In the genomic region with DNA sequence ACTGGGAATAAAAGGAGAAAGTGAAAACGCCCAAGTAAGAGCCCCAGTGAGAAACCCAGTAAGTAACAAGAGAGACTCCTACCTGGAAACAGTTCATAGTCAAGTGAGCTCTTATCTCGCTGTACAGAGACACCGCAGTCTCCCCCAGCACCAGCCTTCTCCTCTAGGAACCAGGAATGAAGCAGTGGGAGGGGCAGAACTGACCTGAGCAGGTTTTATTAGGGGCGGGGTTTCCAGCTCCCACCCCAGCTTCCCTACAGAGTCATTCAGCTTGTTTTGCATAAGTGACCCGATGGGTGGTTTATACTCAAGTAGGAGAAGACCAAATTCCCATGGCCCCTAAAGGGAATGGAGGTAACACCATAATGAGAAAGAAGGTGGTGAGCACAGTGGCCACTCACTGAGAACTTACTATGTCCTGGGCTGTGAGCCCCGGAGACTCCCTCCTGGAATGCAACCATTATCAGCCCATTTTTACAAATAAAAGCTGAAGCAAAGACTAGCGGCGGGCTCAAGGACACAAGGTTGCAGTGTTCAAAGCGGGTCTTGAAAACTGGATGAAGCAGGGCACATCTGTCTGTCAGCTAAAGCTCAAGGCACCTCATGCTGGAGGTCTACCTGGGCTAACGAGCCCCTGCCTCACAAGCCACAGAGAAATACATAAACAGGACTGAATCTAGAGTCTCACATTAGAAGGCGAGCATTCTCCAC, we compare ENCODE assay signal across 8 mouse cellular contexts. TPM values are rescaled to one million over a fixed set of nuclear protein-coding genes. Genes with fewer than 3 reads are reported as not detected.
A peak's percentile ranks its signal among the peaks of the same experiment; 100 is the strongest.
DNase-seq lines count a peak whose midpoint lies in the region; ATAC-seq lines count a peak whose summit lies in the region.

No protein-coding gene starts in this region.

- 43% methylated on average over 11 of the region's 11 CpGs for WGBS in forebrain, embryonic 12.5 days
- WGBS in forebrain, embryonic 11.5 days = 46% methylated on average over 11 of the region's 11 CpGs
- WGBS in embryonic facial prominence, embryonic 10.5 days = 49% methylated on average over 11 of the region's 11 CpGs
- 54% methylated on average over 11 of the region's 11 CpGs for WGBS in midbrain, embryonic 10.5 days

- no peak for DNase-seq in forebrain, embryonic 11.5 days (ENCODE audit: low spot score)
- DNase-seq in embryonic facial prominence, embryonic 10.5 days (ENCODE audit: low spot score) = no peak
- peak; percentile 44 for DNase-seq in kidney, postnatal 10 days
- no peak for DNase-seq in midbrain, embryonic 10.5 days (ENCODE audit: low spot score)
- no peak for DNase-seq in right cerebral cortex, postnatal 14 days
- DNase-seq in adrenal gland, adult 8-10 months = no peak
- no peak for DNase-seq in layer of hippocampus, adult 9-11 months

- no peak overlapping the region for H3K4me3 ChIP-seq in forebrain, embryonic 12.5 days (replicated peaks)
- no peak overlapping the region for H3K4me3 ChIP-seq in forebrain, embryonic 11.5 days (ENCODE audit: low read depth, low read length)
- peak overlapping the region; percentile 85 for H3K4me3 ChIP-seq in embryonic facial prominence, embryonic 10.5 days
- H3K4me3 ChIP-seq in midbrain, embryonic 10.5 days = peak overlapping the region; percentile 95; the same call in 1 of the 2 replicates

- ATAC-seq in forebrain, embryonic 12.5 days (ENCODE audit: low FRiP score) = no peak
- ATAC-seq in forebrain, embryonic 11.5 days (replicated peaks; ENCODE audit: low FRiP score) = no peak

- H3K9me3 ChIP-seq in forebrain, embryonic 12.5 days = no peaks in the 10 kb centered on the region
- no peaks in the 10 kb centered on the region for H3K9me3 ChIP-seq in forebrain, embryonic 11.5 days (ENCODE audit: control insufficient read depth, low read length)
- no peaks in the 10 kb centered on the region for H3K9me3 ChIP-seq in embryonic facial prominence, embryonic 10.5 days
- H3K9me3 ChIP-seq in midbrain, embryonic 10.5 days (replicated peaks) = no peaks in the 10 kb centered on the region

- H3K4me2 ChIP-seq in forebrain, embryonic 12.5 days = peak overlapping the region; percentile 80
- no peak overlapping the region for H3K4me2 ChIP-seq in forebrain, embryonic 11.5 days (ENCODE audit: low read depth, low read length, severe bottlenecking)

- no peak overlapping the region for H3K27ac ChIP-seq in forebrain, embryonic 12.5 days
- H3K27ac ChIP-seq in forebrain, embryonic 11.5 days (ENCODE audit: low read depth, low read length) = no peak overlapping the region
- peak overlapping the region; percentile 97; the same call in 1 of the 2 replicates for H3K27ac ChIP-seq in embryonic facial prominence, embryonic 10.5 days (replicated peaks)
- 0 out of 2 replicates have a peak overlapping the region, but pooled peaks have one; percentile 17 for H3K27ac ChIP-seq in midbrain, embryonic 10.5 days (replicated peaks)

- no peak overlapping the region for H3K9ac ChIP-seq in forebrain, embryonic 12.5 days
- no peak overlapping the region for H3K9ac ChIP-seq in forebrain, embryonic 11.5 days (ENCODE audit: low read length)

- H3K36me3 ChIP-seq in forebrain, embryonic 12.5 days (replicated peaks) = no peaks in the 10 kb centered on the region
- no peaks in the 10 kb centered on the region for H3K36me3 ChIP-seq in forebrain, embryonic 11.5 days (ENCODE audit: control insufficient read depth, insufficient read depth, low read length)
- 0 out of 2 replicates have a peak, but pooled peaks cover 6% of the 10 kb centered on the region for H3K36me3 ChIP-seq in embryonic facial prominence, embryonic 10.5 days (replicated peaks)
- no peaks in the 10 kb centered on the region for H3K36me3 ChIP-seq in midbrain, embryonic 10.5 days

- peaks cover 35% of the 10 kb centered on the region for H3K4me1 ChIP-seq in forebrain, embryonic 12.5 days
- H3K4me1 ChIP-seq in forebrain, embryonic 11.5 days (replicated peaks; ENCODE audit: control insufficient read depth, insufficient read depth, low read length) = peaks cover 8% of the 10 kb centered on the region
- H3K4me1 ChIP-seq in embryonic facial prominence, embryonic 10.5 days = peaks cover 72% of the 10 kb centered on the region
- peaks cover 37% of the 10 kb centered on the region for H3K4me1 ChIP-seq in midbrain, embryonic 10.5 days

- H3K27me3 ChIP-seq in forebrain, embryonic 12.5 days = no peaks in the 10 kb centered on the region
- H3K27me3 ChIP-seq in forebrain, embryonic 11.5 days (ENCODE audit: control insufficient read depth, insufficient read depth, low read length) = no peaks in the 10 kb centered on the region
- H3K27me3 ChIP-seq in embryonic facial prominence, embryonic 10.5 days (replicated peaks; ENCODE audit: low read depth, poor library complexity, severe bottlenecking) = no peaks in the 10 kb centered on the region
- H3K27me3 ChIP-seq in midbrain, embryonic 10.5 days (ENCODE audit: low read depth, poor library complexity, severe bottlenecking) = peaks cover 4% of the 10 kb centered on the region; the same call in 1 of the 2 replicates

RNA-seq across cellular contexts. Expression of gene Usp46, which starts 2.5 kb away (rescaled TPM):
- 34.1 and 37.0 TPM in 2 replicates for polyA plus RNA-seq in forebrain, embryonic 12.5 days (2016; fragmentation: Nextera tagmentation; extraction: Ambion mirVana)
- polyA plus RNA-seq in forebrain, embryonic 11.5 days (2014; fragmentation: Nextera tagmentation; extraction: Ambion mirVana) = 33.5 and 36.2 TPM in 2 replicates
- 41.6 and 43.2 TPM in 2 replicates for polyA plus RNA-seq in embryonic facial prominence, embryonic 10.5 days (2016; fragmentation: Nextera tagmentation; extraction: Ambion mirVana)
- polyA plus RNA-seq in midbrain, embryonic 10.5 days (2016; fragmentation: Nextera tagmentation; extraction: Ambion mirVana) = 29.7 and 30.1 TPM in 2 replicates
- 10 to 100 TPM; 35.5 to 44.5 (median 40.4) TPM for total RNA-seq in adrenal gland, adult 8-10 months (2022)

Comparison
In these comparisons a context has a peak if more than half of its experiments do, and no peak if none do; other contexts are left out.
1. H3K27ac ChIP-seq: peak in embryonic facial prominence, embryonic 10.5 days (single experiment) and midbrain, embryonic 10.5 days (single experiment); none in forebrain, embryonic 12.5 days (single experiment) and forebrain, embryonic 11.5 days (single experiment).
2. H3K4me3 ChIP-seq: peak in embryonic facial prominence, embryonic 10.5 days (single experiment) and midbrain, embryonic 10.5 days (single experiment); none in forebrain, embryonic 12.5 days (single experiment) and forebrain, embryonic 11.5 days (single experiment).